Comparison of ENCODE assay signal across 8 mouse cellular contexts in the genomic region with DNA sequence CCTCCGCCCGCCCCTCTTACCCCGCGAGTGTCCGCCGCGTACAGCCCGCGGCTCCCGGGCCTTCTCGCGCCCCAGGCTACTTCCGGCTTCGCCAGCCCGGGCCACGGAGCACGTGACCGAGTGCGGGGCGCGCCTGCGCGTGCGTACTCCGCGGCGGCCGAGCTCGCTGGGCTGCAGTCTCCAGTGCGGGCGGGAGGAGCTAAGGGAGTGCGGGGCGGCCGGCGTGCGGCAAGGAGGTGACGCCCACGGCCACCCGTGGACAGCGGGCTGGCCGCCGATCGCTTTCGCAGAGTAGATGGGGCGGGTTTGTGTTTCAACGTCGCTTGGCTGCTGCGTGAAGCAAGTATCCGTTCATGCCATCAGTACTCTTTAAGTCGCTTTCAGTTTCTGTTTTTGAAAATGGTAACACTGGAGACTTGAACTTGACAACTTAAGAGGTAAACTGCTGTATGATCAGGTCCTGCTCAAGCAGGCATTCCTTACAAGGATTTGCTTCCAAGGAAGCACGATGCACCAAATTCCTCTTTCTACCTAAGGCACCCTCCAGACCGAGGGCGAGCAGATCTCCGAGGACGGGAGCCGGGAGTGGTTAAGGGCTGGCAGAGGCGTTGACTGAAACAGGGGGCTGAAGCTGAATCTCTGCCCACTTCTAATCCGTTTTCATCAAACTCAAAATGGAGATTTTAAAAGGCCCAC. TPM values are rescaled to one million over a fixed set of nuclear protein-coding genes. Genes with fewer than 3 reads are reported as not detected.
A peak's percentile ranks its signal among the peaks of the same experiment; 100 is the strongest.
DNase-seq lines count a peak whose midpoint lies in the region; ATAC-seq and TF ChIP-seq lines count a peak whose summit lies in the region.

A gene (minus strand): TSS at position 113 of the 696 bp plus-strand sequence.

- peak; percentile 36 for ATAC-seq in G1E (ENCODE audit: extremely low read depth, insufficient number of reproducible peaks, low FRiP score, poor library complexity, severe bottlenecking)
- peak; percentile 99 for ATAC-seq in forebrain, postnatal 0 days
- ATAC-seq in lung, embryonic 16.5 days (ENCODE audit: low read depth) = peak; percentile 99

- WGBS in forebrain, postnatal 0 days = under 1% methylated on average over 56 of the region's 58 CpGs
- WGBS in lung, embryonic 16.5 days = under 1% methylated on average over 52 of the region's 58 CpGs

- no peaks in the 10 kb centered on the region for H3K27me3 ChIP-seq in G1E (ENCODE audit: insufficient read depth, low read length)
- H3K27me3 ChIP-seq in forebrain, postnatal 0 days (ENCODE audit: insufficient read depth, low read length) = no peaks in the 10 kb centered on the region
- no peaks in the 10 kb centered on the region for H3K27me3 ChIP-seq in lung, embryonic 16.5 days (ENCODE audit: control insufficient read depth, insufficient read depth, low read depth, low read length)

- no peak for TF ChIP-seq CTCF in G1E (IDR thresholded peaks at IDR 0.05; ENCODE audit: low read depth, low read length)
- no peak for TF ChIP-seq CTCF in forebrain, postnatal 0 days (IDR thresholded peaks at IDR 0.05; ENCODE audit: low read depth)

- H3K9me3 ChIP-seq in G1E (replicated peaks) = no peaks in the 10 kb centered on the region
- no peaks in the 10 kb centered on the region for H3K9me3 ChIP-seq in forebrain, postnatal 0 days (ENCODE audit: low read length)
- H3K9me3 ChIP-seq in lung, embryonic 16.5 days (ENCODE audit: control insufficient read depth, low read length) = no peaks in the 10 kb centered on the region

- DNase-seq in G1E (ENCODE audit: low spot score) = peak; percentile 95
- DNase-seq in cerebellum, adult 18-20 months = peak; percentile 96
- peak; percentile 93 for DNase-seq in forebrain, postnatal 0 days
- DNase-seq in heart, postnatal 4 days = peak; percentile 95
- DNase-seq in layer of hippocampus, adult 9-10 months (ENCODE audit: low spot score) = peak; percentile 68
- DNase-seq in ovary, postnatal 10 days (ENCODE audit: low spot score) = peak; percentile 87
- peak; percentile 85 to 89 for DNase-seq in thymus, postnatal 10 days (ENCODE audit: low spot score in 2 of 2)

- H3K4me3 ChIP-seq in G1E (ENCODE audit: low read depth, low read length) = peak within 1 kb of the TSS; percentile 85
- peak within 1 kb of the TSS; percentile 91 for H3K4me3 ChIP-seq in forebrain, postnatal 0 days (ENCODE audit: low read depth, low read length)
- peak within 1 kb of the TSS; percentile 88 for H3K4me3 ChIP-seq in lung, embryonic 16.5 days (ENCODE audit: low read length)

- H3K4me1 ChIP-seq in G1E (ENCODE audit: insufficient read depth, low read depth, low read length) = peaks cover 50% of the 10 kb centered on the region
- H3K4me1 ChIP-seq in forebrain, postnatal 0 days (ENCODE audit: insufficient read depth) = 0 out of 2 replicates have a peak, but pooled peaks cover 2% of the 10 kb centered on the region
- peaks cover 4% of the 10 kb centered on the region; the same call in 1 of the 2 replicates for H3K4me1 ChIP-seq in lung, embryonic 16.5 days (replicated peaks; ENCODE audit: control insufficient read depth, insufficient read depth, low read length)

- H3K4me2 ChIP-seq in forebrain, postnatal 0 days (ENCODE audit: low read depth) = peak within 1 kb of the TSS; percentile 63
- H3K4me2 ChIP-seq in lung, embryonic 16.5 days (ENCODE audit: low read depth, low read length) = peak within 1 kb of the TSS; percentile 70

- H3K27ac ChIP-seq in forebrain, postnatal 0 days (ENCODE audit: low read depth, low read length) = peak within 1 kb of the TSS; percentile 69
- peak within 1 kb of the TSS; percentile 84 for H3K27ac ChIP-seq in lung, embryonic 16.5 days (ENCODE audit: low read length)

- peak within 1 kb of the TSS; percentile 75 for H3K9ac ChIP-seq in forebrain, postnatal 0 days
- peak within 1 kb of the TSS; percentile 89 for H3K9ac ChIP-seq in lung, embryonic 16.5 days (ENCODE audit: low read length)

- peaks cover 57% of the 10 kb centered on the region for H3K36me3 ChIP-seq in G1E (replicated peaks)
- H3K36me3 ChIP-seq in forebrain, postnatal 0 days (ENCODE audit: insufficient read depth) = peaks cover 28% of the 10 kb centered on the region
- peaks cover 28% of the 10 kb centered on the region for H3K36me3 ChIP-seq in lung, embryonic 16.5 days (ENCODE audit: control insufficient read depth, insufficient read depth, low read length)

RNA-seq across cellular contexts. Expression of the gene that starts here (rescaled TPM):
- total RNA-seq in G1E (2014; fragmentation: Nextera tagmentation) (79.4 and 96.3 TPM in 2 replicates), G1E (2017) (98.3 and 107 TPM in 2 replicates)
- 4.1 and 6.8 TPM in 2 replicates for polyA plus RNA-seq in G1E (2012)
- 30.9 and 34.2 TPM in 2 replicates for total RNA-seq in forebrain, postnatal 0 days (2014; rRNA removed)
- polyA plus RNA-seq in forebrain, postnatal 0 days (2015; fragmentation: Nextera tagmentation; extraction: Ambion mirVana) = 17.5 and 23.7 TPM in 2 replicates
- total RNA-seq in heart, postnatal 4 days (2021) = 10 to 100 TPM; 18.7 to 26.8 TPM
- polyA plus RNA-seq in lung, embryonic 16.5 days (2015; fragmentation: Nextera tagmentation; extraction: Ambion mirVana) = 37.0 and 39.2 TPM in 2 replicates

Comparison
In these comparisons a context has a peak if more than half of its experiments do, and no peak if none do; other contexts are left out.
1. Peak in every context shown above with its lines: DNase-seq, ATAC-seq, H3K4me3 ChIP-seq and H3K27ac ChIP-seq.
2. ATAC-seq: peak in every context shown above with its lines; median percentile 99 in forebrain, postnatal 0 days; 99 in lung, embryonic 16.5 days; 36 in G1E.